Mouse (Mus musculus) kidney, embryonic 14.5 days (tissue): ENCODE measurements around the gene Shisal2a. TPM values are rescaled to one million over a fixed set of nuclear protein-coding genes. Genes with fewer than 3 reads are reported as not detected.
A peak's percentile ranks its signal among the peaks of the same experiment; 100 is the strongest.

Experiments
- ATAC-seq: fragments of 200-750 bp; cut with Nextera tagmentation; 2 replicates; pipeline ENCODE4 v1.8.0; 2017; ENCODE audit warnings: moderate number of reproducible peaks, mild to moderate bottlenecking, moderate TSS enrichment, moderate library complexity; ENCODE audit not compliant: low FRiP score, low TSS enrichment
- H3K27ac ChIP-seq: fragments of 300-500 bp; sonication (generic); 2 replicates; pipeline ENCODE4 v1.5.1; 2014; ENCODE audit warnings: low read depth, mild to moderate bottlenecking, low read length, moderate library complexity, mixed read lengths
- H3K27me3 ChIP-seq: fragments of 300-500 bp; sonication (generic); 2 replicates; pipeline ENCODE4 v1.6.1; 2014; ENCODE audit warnings: mild to moderate bottlenecking, low read length; ENCODE audit not compliant: control insufficient read depth, insufficient read depth
- H3K36me3 ChIP-seq: fragments of 300-500 bp; sonication (generic); 2 replicates; pipeline ENCODE4 v1.6.1; 2014; ENCODE audit warnings: low read length, mixed read lengths; ENCODE audit not compliant: control insufficient read depth, insufficient read depth
- H3K4me1 ChIP-seq: fragments of 300-500 bp; sonication (generic); 2 replicates; pipeline ENCODE4 v1.6.1; 2014; ENCODE audit warnings: low read length, mixed read lengths; ENCODE audit not compliant: control insufficient read depth, insufficient read depth
- H3K4me2 ChIP-seq: fragments of 300-500 bp; sonication (generic); replicated peaks from 2 replicates; pipeline ENCODE4 v1.6.1; 2014; ENCODE audit warnings: low read depth, mild to moderate bottlenecking, low read length
- H3K4me3 ChIP-seq: fragments of 300-500 bp; sonication (generic); 2 replicates; pipeline ENCODE4 v1.5.1; 2014; ENCODE audit warnings: mild to moderate bottlenecking, low read length
- H3K9ac ChIP-seq: fragments of 300-500 bp; sonication (generic); 2 replicates; pipeline ENCODE4 v1.6.1; 2014; ENCODE audit warnings: low read depth, mild to moderate bottlenecking, low read length, moderate library complexity
- H3K9me3 ChIP-seq: fragments of 300-500 bp; sonication (generic); 2 replicates; pipeline ENCODE4 v1.6.1; 2016; ENCODE audit warnings: low read length; ENCODE audit not compliant: control insufficient read depth
- WGBS: fragments of 180-500 bp; shearing (Covaris S2); extraction: QIAGEN DNeasy Blood & Tissue Kit; methylation state at CpG from one replicate; pipeline ENCODE4 v1.1.7; 2014; 5-methylcytosine and 5-hydroxymethylcytosine counted together
- polyA plus RNA-seq: library from polyadenylated mRNA; unstranded; fragments of >200 nt; fragmentation: Nextera tagmentation; extraction: Ambion mirVana; gene quantifications from 2 replicates; pipeline ENCODE4 v1.2.1, GENCODE M21; 2014

The Shisal2a gene
- polyA plus RNA-seq, result 0.92 and 0.96 TPM in 2 replicates

DNA sequence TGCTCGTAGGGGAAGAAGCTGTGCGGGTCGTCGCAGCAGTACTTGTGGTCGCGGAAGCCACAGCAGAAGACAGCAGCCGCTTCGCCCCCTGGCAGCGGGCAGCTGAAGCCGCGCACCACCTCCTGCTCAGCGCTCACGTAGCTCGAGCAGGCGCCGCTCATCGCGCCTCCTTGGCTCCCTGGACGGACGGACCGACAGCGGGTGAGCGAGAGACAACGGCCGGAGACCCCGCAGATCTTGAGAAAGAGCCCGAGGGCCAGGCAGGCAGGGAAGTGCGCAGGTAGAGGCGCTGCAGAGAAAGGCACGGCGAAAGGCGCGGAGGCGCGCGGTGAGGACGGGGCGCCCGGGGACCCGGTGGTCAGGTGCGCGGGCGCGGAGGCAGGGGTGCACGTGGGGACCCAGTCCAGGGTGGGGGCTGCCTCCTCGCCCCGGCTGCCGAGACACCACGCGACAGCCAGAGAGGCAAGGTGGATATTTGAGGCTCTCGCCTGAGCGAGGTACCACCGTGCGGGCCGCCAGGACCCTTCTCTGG, at the start of gene Shisal2a:
TSS of gene Shisal2a (minus strand) at position 167 of the 532 bp plus-strand sequence.
- H3K4me3 ChIP-seq, result peak within 1 kb of the TSS; percentile 48
- peak; percentile 17; the same call in 1 of the 2 replicates for ATAC-seq
- peak within 1 kb of the TSS; percentile 62 for H3K9ac ChIP-seq
- WGBS, result 2% methylated on average over 53 of the region's 55 CpGs
- peak within 1 kb of the TSS; percentile 84 for H3K4me2 ChIP-seq
- peaks cover 27% of the 10 kb centered on the region for H3K27me3 ChIP-seq
- H3K27ac ChIP-seq, result no peak within 1 kb of the TSS
- H3K9me3 ChIP-seq, result no peaks in the 10 kb centered on the region
- H3K4me1 ChIP-seq, result 0 out of 2 replicates have a peak, but pooled peaks cover 3% of the 10 kb centered on the region
- no peaks in the 10 kb centered on the region for H3K36me3 ChIP-seq

DNA sequence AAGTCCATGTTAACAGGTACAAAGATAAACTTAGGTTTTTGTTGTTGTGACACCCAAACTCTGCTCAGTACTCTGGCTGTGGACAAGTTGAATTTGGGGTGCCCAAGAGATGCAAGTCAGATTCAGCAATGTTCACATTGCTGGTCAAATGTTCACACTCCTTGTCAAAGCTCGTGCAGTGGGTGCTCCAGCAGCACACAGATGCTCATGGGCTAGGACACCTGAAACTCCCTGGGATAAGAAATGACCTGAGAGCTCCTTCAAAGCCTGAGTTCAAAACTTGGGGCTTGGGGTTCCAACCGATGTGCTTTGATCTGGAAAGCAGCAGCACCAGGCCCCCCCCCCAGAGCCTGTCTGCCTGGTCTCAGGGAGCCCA, 48.4 kb upstream of the Shisal2a start:
- no peak overlapping the region for H3K4me2 ChIP-seq
- WGBS, result 37% methylated on average over 2 of the region's 2 CpGs
- H3K36me3 ChIP-seq, result no peaks in the 10 kb centered on the region
- no peaks in the 10 kb centered on the region for H3K27me3 ChIP-seq
- ATAC-seq, result no peak
- H3K9ac ChIP-seq, result no peak overlapping the region
- H3K27ac ChIP-seq, result peak overlapping the region; percentile 30; the same call in 1 of the 2 replicates
- peaks cover 16% of the 10 kb centered on the region for H3K4me1 ChIP-seq
- no peaks in the 10 kb centered on the region for H3K9me3 ChIP-seq
- no peak overlapping the region for H3K4me3 ChIP-seq

DNA sequence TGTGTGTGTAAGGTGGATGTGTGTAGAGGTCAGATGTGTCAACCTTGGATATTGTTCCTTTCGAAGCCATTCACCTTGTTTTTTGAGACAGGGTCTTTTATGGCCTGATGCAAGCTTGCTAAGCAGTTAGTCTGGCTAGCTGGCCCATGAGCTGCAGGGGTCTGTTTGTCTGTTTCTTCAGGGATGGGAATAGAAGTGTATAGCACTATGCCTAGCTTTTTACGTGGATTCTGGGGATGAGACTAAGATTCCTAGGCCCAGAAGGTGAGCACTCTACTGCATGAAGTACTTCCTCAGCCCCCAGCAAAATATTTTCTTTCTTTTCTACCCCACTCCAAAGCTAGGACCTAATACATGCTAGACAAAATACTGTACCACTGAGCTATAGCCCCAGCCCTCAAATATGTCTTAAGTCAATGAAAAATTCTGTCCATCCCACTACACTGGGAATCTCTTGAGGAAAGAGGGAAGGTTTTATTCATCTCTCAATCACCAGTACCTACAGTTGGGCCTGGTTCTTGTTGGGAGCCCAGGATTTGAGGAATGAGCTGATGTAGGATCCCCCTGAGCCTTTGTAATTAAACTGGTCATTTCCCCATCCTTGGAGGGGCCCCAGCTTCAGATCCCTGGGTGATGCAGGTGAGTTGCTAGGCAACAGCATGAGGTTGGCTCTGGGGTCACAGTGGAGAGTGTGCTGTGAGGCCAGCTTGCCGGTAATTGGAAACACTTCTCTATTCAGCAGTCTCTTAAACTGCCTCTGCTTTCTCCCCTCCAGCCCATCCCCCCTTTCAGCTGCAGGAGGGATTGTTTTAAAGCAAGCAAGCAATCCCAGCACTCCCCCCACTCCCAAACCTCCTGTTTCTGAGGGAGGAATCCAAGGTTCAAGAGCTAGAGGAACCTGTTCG, 47.8 kb upstream of the Shisal2a start:
- Histone ChIP-seq H3K36me3 (no peaks in the 10 kb centered on the region), H3K9ac (no peak overlapping the region), H3K9me3 (no peaks in the 10 kb centered on the region), H3K4me2 (no peak overlapping the region), H3K4me1 (peaks cover 16% of the 10 kb centered on the region), H3K4me3 (no peak overlapping the region), H3K27ac (peak overlapping the region; percentile 30; the same call in 1 of the 2 replicates), H3K27me3 (no peaks in the 10 kb centered on the region)
- peak; percentile 89 for ATAC-seq
- WGBS, result 36% methylated on average over 4 of the region's 4 CpGs

DNA sequence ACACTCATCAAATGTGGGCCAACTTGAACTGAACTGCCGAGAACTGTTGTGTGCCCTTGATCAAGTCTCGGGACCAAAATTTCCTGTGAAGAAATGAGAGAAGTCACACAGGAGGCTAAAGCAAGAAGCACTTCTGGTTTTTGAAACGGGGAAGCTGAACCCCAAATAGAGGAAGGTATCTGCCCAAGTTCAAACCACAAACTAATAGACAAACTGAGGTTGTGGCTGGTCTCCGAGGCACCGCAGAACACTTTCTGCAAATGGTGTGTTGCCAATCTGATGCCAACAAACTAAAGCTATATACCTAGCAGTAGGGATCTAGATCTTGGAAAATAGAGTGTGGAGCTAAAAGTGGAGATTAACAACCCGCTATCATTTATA, 45.2 kb upstream of the Shisal2a start:
- Histone ChIP-seq H3K36me3 (no peaks in the 10 kb centered on the region), H3K4me2 (no peak overlapping the region), H3K27me3 (no peaks in the 10 kb centered on the region), H3K9me3 (no peaks in the 10 kb centered on the region), H3K9ac (no peak overlapping the region), H3K4me3 (no peak overlapping the region), H3K4me1 (peaks cover 12% of the 10 kb centered on the region), H3K27ac (no peak overlapping the region)
- 89% methylated on average over 6 of the region's 6 CpGs for WGBS
- no peak for ATAC-seq

DNA sequence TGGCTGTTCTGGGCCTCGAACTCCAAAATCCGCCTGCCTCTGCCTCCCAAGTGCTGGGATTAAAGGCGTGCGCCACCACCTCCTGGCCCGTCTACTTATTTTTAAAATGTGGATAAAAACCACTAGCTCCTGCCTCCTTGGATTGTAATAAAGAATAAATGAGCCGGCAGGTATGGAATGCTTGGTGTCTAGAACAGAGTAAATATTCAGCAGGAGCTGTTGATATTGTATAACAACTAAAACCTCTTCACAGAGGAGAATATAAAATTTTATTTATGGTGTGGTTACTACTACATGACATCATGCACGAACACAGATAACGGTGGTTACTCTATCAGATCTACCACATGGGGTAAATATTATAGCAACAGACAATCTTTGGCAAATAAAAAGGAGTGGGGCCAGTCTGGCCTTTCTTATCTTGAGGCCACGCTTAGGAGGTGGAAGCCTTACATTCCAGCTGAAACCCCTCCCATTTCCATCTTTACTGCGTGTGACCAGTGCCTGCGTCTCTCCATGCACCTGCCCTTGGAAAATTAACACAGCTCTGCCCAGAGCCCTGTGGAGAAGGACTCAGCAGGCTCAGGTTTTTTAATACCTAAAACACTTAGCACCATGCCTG, 44.7 kb upstream of the Shisal2a start:
- H3K9me3 ChIP-seq, result no peaks in the 10 kb centered on the region
- peaks cover 10% of the 10 kb centered on the region; the same call in 1 of the 2 replicates for H3K4me1 ChIP-seq
- no peak overlapping the region for H3K27ac ChIP-seq
- WGBS, result 66% methylated on average over 11 of the region's 11 CpGs
- no peaks in the 10 kb centered on the region for H3K36me3 ChIP-seq
- H3K4me2 ChIP-seq, result no peak overlapping the region
- H3K4me3 ChIP-seq, result no peak overlapping the region
- H3K27me3 ChIP-seq, result no peaks in the 10 kb centered on the region
- no peak for ATAC-seq
- H3K9ac ChIP-seq, result no peak overlapping the region

DNA sequence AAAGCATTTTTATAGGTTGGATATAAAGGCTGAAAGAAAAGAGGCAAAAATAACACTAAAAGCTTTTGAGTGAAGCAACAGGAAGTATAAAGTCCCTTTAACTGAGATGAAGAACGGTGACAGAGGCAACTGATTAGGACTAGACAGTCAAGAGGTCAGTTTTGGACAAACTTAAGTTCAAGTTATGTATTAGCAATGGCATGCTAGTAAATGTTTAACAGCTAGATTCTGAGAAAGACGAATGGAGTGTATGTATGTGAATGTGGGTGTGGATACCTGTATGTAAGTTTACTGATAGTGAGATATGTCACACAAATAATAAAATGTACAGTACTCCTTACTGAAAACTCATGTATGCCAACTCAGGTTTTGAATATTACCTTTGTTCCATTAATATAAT, 41.4 kb upstream of the Shisal2a start:
- Histone ChIP-seq H3K4me3 (no peak overlapping the region), H3K4me1 (no peaks in the 10 kb centered on the region), H3K27ac (no peak overlapping the region), H3K9ac (no peak overlapping the region), H3K9me3 (no peaks in the 10 kb centered on the region), H3K36me3 (no peaks in the 10 kb centered on the region), H3K4me2 (no peak overlapping the region), H3K27me3 (no peaks in the 10 kb centered on the region)
- no peak for ATAC-seq
- 76% methylated on average over 2 of the region's 2 CpGs for WGBS

DNA sequence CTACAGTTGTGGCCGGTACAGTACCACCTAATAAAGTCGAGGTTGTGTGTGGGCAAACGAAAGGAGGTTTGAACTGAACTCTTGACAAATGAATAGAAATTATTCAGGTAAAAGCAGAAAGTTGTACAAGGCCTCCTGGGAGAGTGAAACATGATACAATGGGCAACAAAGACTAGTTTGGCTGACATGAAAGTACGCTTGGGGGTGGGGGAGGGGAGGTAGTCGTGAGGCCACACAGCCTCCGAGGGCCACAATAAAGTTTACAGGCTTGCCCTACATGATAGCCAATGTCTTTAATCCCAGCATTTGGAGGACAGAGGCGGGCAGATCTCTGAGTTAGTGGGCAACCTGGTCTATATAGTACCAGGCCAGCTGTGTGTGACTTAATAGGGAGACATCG, 24.5 kb upstream of the Shisal2a start:
- no peak overlapping the region for H3K4me3 ChIP-seq
- H3K9ac ChIP-seq, result no peak overlapping the region
- ATAC-seq, result no peak
- H3K27ac ChIP-seq, result no peak overlapping the region
- H3K4me1 ChIP-seq, result peaks cover 17% of the 10 kb centered on the region; the same call in 1 of the 2 replicates
- 31% methylated on average over 8 of the region's 8 CpGs for WGBS
- no peak overlapping the region for H3K4me2 ChIP-seq
- no peaks in the 10 kb centered on the region for H3K9me3 ChIP-seq
- no peaks in the 10 kb centered on the region for H3K36me3 ChIP-seq
- H3K27me3 ChIP-seq, result no peaks in the 10 kb centered on the region

DNA sequence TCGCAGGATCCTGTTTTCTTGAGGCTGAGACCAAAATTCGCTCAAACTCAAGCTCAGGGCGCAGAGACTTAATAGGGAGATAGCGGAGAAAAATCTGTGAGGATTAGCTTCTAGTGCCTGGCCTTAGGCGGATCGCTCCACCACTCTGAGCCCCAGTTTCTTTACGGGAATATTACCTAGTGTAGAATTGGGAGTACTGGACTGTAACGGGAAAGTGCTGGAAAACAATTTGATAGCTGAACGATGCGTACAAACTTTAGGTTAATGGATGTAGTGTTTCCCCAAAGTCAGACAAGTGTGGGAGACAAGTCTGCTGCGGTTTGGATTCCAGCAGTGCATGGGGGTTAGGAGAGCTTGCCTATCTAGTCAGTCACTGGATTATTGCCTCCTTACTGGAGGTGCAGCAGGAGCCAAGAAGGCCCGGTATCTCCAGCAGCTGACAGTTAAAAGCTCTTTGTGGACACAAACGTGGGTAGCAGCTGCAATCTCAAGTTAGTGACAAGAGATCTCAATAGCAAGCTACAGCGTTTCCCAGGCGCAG, 23.8 kb upstream of the Shisal2a start, which contains the start of gene Gpx7:
TSS of gene Gpx7 (minus strand) at position 101 of the 541 bp plus-strand sequence.
- H3K27me3 ChIP-seq, result no peaks in the 10 kb centered on the region
- H3K9me3 ChIP-seq, result no peaks in the 10 kb centered on the region
- peak within 1 kb of the TSS; percentile 74 for H3K9ac ChIP-seq
- H3K4me3 ChIP-seq, result peak within 1 kb of the TSS; percentile 49
- H3K4me1 ChIP-seq, result peaks cover 17% of the 10 kb centered on the region; the same call in 1 of the 2 replicates
- ATAC-seq, result peak; percentile 22; the same call in 1 of the 2 replicates
- 8% methylated on average over 15 of the region's 15 CpGs for WGBS
- peak within 1 kb of the TSS; percentile 79 for H3K4me2 ChIP-seq
- H3K36me3 ChIP-seq, result no peaks in the 10 kb centered on the region
- H3K27ac ChIP-seq, result peak within 1 kb of the TSS; percentile 73
